Mouse (Mus musculus): ENCODE measurements at regions not wholly inside any gene's neighbourhood (a gene's known extent, or its start where the extent isn't known, plus 50 kb on each side); places are given as distances from the start of the nearest gene placed in this dataset.

DNA sequence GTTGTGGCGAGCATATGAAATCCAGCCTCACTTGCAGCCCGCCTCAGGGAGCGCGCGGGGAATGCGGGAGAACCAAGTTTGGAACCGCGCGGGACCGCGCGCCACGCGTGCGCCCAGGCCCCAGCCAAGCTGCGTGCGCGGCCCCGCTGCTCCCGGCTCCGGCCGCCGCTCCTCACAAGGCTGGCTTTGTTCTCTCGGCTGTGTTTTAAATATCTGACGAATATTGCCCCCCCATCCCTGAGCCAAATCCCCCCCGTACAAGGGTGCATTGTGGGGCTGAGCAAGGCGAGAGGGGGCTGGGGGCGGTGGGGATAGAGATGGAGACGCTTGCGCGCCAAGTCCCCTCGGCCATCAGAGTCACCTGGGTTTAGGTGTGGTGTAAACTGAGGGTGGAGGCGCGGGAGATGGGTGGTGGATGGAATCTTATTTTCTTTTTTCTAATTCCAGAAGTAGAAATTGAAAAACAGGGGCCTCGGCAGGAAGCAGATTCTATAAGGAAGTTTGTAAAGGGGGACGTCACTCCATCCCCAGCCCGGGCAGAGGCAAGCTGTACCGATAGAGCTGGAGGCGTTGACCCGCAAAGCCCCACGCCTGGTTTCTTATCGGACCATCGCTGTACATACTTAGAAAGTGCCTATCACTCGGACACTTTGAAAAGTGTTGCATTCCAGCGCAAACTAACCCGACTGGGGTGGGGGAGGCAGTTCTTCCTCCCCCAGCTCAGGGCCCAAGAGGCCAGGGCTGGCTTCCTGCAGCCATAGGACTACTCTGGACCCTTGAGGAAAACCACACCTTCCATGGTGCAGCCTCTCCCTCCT, 147.1 kb downstream of the Zfp36l1 start:
- H3K9me3 ChIP-seq (ENCODE audit: control insufficient read depth, insufficient read depth, low read depth, low read length): no peaks in the 10 kb centered on the region
- in situ Hi-C loops (cut with MboI; ENCODE audit: low sequenced_read_pairs in 2 of 2, unreplicated experiment in 2 of 2): no loop called here
- H3K36me3 ChIP-seq (ENCODE audit: control insufficient read depth, insufficient read depth, low read length, poor library complexity, severe bottlenecking): no peaks in the 10 kb centered on the region
- no peak overlapping the region for H3K27ac ChIP-seq (ENCODE audit: insufficient read depth, low read depth, low read length, poor library complexity, severe bottlenecking)
- peak overlapping the region; percentile 46; the same call in 1 of the 2 replicates for H3K9ac ChIP-seq (ENCODE audit: insufficient read depth, low read depth, low read length, poor library complexity, severe bottlenecking)
- peaks cover 1 to 10% of the 10 kb centered on the region in 2 experiments; a peak in 2 of 4 replicates for H3K4me1 ChIP-seq (ENCODE audit: control insufficient read depth in 2 of 2, insufficient read depth in 2 of 2, low read length in 2 of 2, poor library complexity in 1 of 2)
- DNase-seq (ENCODE audit: low read depth, low spot score): no peak
- H3K4me3 ChIP-seq (ENCODE audit: insufficient read depth in 1 of 2, low read depth in 1 of 2, low read length in 2 of 2, poor library complexity in 1 of 2, severe bottlenecking in 1 of 2): peak overlapping the region; percentile 57 to 64
- TF ChIP-seq MAFK (IDR thresholded peaks at IDR 0.05; ENCODE audit: insufficient read depth, low read depth, low read length) (no peak), HCFC1 (IDR thresholded peaks at IDR 0.05; ENCODE audit: borderline replicate concordance, insufficient read depth, low read length) (no peak), ZC3H11A (IDR thresholded peaks at IDR 0.05; ENCODE audit: borderline replicate concordance, low read depth, low read length) (no peak), CHD2 (IDR thresholded peaks at IDR 0.05; ENCODE audit: low read depth, low read length) (no peak), ZNF384 (IDR thresholded peaks at IDR 0.05; ENCODE audit: low read depth, low read length) (no peak)

DNA sequence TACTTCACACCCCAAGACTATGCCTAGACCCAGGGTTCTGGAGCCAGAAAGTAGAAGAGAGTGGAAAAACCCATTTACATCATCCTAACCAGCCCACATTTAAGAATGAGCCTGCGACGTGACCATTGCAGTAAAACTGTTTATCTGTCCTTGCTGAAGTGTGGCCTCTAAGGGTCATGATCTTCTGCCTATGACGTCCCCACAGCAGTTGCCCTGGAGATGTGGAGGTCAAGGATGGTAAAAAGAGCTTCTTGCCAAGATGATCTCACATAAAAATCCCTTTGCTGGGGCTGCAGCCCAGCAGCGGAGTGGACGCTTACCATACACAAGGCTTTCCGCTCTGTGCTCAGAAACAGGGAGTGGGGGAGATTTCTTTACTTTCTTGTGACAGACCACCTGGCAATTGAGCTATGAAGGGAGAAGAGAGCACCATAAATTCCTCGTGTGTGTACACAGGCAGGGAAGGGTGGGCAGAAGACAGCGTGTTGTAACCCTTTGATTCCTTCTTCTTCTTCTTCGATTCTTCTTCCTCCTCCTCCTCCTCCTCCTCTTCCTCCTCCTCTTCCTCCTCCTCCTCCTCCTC, 149.3 kb downstream of the Zfp36l1 start:
- no peaks in the 10 kb centered on the region for H3K9me3 ChIP-seq (ENCODE audit: control insufficient read depth, insufficient read depth, low read depth, low read length)
- no peak overlapping the region for H3K4me3 ChIP-seq (ENCODE audit: insufficient read depth in 1 of 2, low read depth in 1 of 2, low read length in 2 of 2, poor library complexity in 1 of 2, severe bottlenecking in 1 of 2)
- no peak for DNase-seq (ENCODE audit: low read depth, low spot score)
- no peak overlapping the region for H3K9ac ChIP-seq (ENCODE audit: insufficient read depth, low read depth, low read length, poor library complexity, severe bottlenecking)
- TF ChIP-seq ZNF384 (IDR thresholded peaks at IDR 0.05; ENCODE audit: low read depth, low read length) (no peak), ZC3H11A (IDR thresholded peaks at IDR 0.05; ENCODE audit: borderline replicate concordance, low read depth, low read length) (no peak), CHD2 (IDR thresholded peaks at IDR 0.05; ENCODE audit: low read depth, low read length) (no peak)
- in situ Hi-C loops (cut with MboI; ENCODE audit: low sequenced_read_pairs in 2 of 2, unreplicated experiment in 2 of 2): no loop called here
- no peaks in the 10 kb centered on the region for H3K36me3 ChIP-seq (ENCODE audit: control insufficient read depth, insufficient read depth, low read length, poor library complexity, severe bottlenecking)
- no peak overlapping the region for H3K27ac ChIP-seq (ENCODE audit: insufficient read depth, low read depth, low read length, poor library complexity, severe bottlenecking)
- peaks cover 1 to 7% of the 10 kb centered on the region in 2 experiments; a peak in 2 of 4 replicates for H3K4me1 ChIP-seq (ENCODE audit: control insufficient read depth in 2 of 2, insufficient read depth in 2 of 2, low read length in 2 of 2, poor library complexity in 1 of 2)

DNA sequence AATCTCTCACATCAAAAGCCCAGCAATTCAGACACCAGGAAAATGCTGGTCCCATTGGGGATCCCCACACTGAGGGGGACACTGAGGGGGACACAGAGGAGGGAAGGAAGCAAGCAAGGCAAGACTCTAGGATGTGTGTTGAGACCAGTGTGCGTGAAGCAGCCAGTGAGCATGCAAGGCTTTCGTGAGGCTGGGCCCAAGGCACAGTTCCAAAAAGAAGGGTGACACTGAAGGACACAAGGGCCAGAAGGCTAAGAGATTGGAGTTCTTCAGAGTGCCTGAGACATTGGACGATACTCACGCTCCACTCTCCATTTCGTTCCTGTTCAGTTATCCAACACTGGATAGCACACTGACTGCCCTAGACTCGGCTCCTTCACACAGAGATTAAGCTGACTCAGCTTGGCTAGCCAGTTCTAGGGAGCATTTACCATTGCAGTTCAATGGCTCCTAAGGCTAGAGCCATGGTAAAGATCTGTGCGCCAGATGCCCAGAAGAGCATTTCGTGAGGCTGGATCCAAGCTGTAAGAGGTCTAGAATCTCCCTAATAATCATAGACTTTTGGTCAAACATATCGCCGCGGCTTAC, 150.1 kb downstream of the Zfp36l1 start:
- DNase-seq (ENCODE audit: low read depth, low spot score): no peak
- no peaks in the 10 kb centered on the region for H3K36me3 ChIP-seq (ENCODE audit: control insufficient read depth, insufficient read depth, low read length, poor library complexity, severe bottlenecking)
- no peak overlapping the region for H3K27ac ChIP-seq (ENCODE audit: insufficient read depth, low read depth, low read length, poor library complexity, severe bottlenecking)
- no peak for TF ChIP-seq HCFC1 (IDR thresholded peaks at IDR 0.05; ENCODE audit: borderline replicate concordance, insufficient read depth, low read length)
- no peak for TF ChIP-seq ZC3H11A (IDR thresholded peaks at IDR 0.05; ENCODE audit: borderline replicate concordance, low read depth, low read length)
- TF ChIP-seq MAFK (IDR thresholded peaks at IDR 0.05; ENCODE audit: insufficient read depth, low read depth, low read length): peak; percentile 60
- H3K4me3 ChIP-seq (ENCODE audit: insufficient read depth in 1 of 2, low read depth in 1 of 2, low read length in 2 of 2, poor library complexity in 1 of 2, severe bottlenecking in 1 of 2): no peak overlapping the region
- in situ Hi-C loops (cut with MboI; ENCODE audit: low sequenced_read_pairs in 2 of 2, unreplicated experiment in 2 of 2): no loop called here
- no peak overlapping the region for H3K9ac ChIP-seq (ENCODE audit: insufficient read depth, low read depth, low read length, poor library complexity, severe bottlenecking)
- peaks cover 1 to 7% of the 10 kb centered on the region in 2 experiments; a peak in 2 of 4 replicates for H3K4me1 ChIP-seq (ENCODE audit: control insufficient read depth in 2 of 2, insufficient read depth in 2 of 2, low read length in 2 of 2, poor library complexity in 1 of 2)
- no peaks in the 10 kb centered on the region for H3K9me3 ChIP-seq (ENCODE audit: control insufficient read depth, insufficient read depth, low read depth, low read length)

DNA sequence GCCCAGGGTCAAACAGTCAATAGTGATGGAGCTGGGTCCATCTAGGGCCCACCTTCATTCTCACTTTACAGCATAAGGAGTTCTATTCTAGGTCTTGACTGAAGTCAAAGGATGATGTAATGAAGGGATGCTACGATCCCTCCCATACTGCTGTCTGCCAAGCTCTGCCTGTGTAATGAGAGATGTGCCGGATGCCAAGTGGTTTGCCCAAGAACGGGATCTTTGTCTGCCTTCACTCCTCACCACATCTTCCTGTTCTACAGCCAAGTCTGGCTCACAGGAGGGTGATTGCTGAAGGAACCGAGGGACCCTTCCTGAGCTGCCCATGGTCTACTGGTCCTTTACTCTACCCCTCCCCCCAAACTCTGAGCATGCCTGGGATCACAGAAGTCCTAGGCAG, 150.9 kb downstream of the Zfp36l1 start:
- Histone ChIP-seq H3K27ac (ENCODE audit: insufficient read depth, low read depth, low read length, poor library complexity, severe bottlenecking) (no peak overlapping the region; the same call in 1 of the 2 replicates), H3K4me3 (ENCODE audit: insufficient read depth in 1 of 2, low read depth in 1 of 2, low read length in 2 of 2, poor library complexity in 1 of 2, severe bottlenecking in 1 of 2) (no peak overlapping the region), H3K9ac (ENCODE audit: insufficient read depth, low read depth, low read length, poor library complexity, severe bottlenecking) (no peak overlapping the region), H3K36me3 (ENCODE audit: control insufficient read depth, insufficient read depth, low read length, poor library complexity, severe bottlenecking) (no peaks in the 10 kb centered on the region), H3K4me1 (ENCODE audit: control insufficient read depth in 2 of 2, insufficient read depth in 2 of 2, low read length in 2 of 2, poor library complexity in 1 of 2) (peaks cover 1 to 7% of the 10 kb centered on the region in 2 experiments; a peak in 2 of 4 replicates), H3K9me3 (ENCODE audit: control insufficient read depth, insufficient read depth, low read depth, low read length) (no peaks in the 10 kb centered on the region)
- TF ChIP-seq CHD2 (IDR thresholded peaks at IDR 0.05; ENCODE audit: low read depth, low read length) (no peak), ZC3H11A (IDR thresholded peaks at IDR 0.05; ENCODE audit: borderline replicate concordance, low read depth, low read length) (no peak), ZNF384 (IDR thresholded peaks at IDR 0.05; ENCODE audit: low read depth, low read length) (no peak), MAFK (IDR thresholded peaks at IDR 0.05; ENCODE audit: insufficient read depth, low read depth, low read length) (no peak), HCFC1 (IDR thresholded peaks at IDR 0.05; ENCODE audit: borderline replicate concordance, insufficient read depth, low read length) (no peak)
- in situ Hi-C loops (cut with MboI; ENCODE audit: low sequenced_read_pairs in 2 of 2, unreplicated experiment in 2 of 2): no loop called here
- no peak for DNase-seq (ENCODE audit: low read depth, low spot score)

Measured in ES-E14 (cell line).